Mouse (Mus musculus) small intestine, adult 2 months (tissue): ENCODE measurements at regions not wholly inside any gene's neighbourhood (a gene's known extent, or its start where the extent isn't known, plus 50 kb on each side); places are given as distances from the start of the nearest gene placed in this dataset.

Source experiments
- H3K27ac ChIP-seq: fragments of 200-500 bp; 2 replicates; pipeline ENCODE4 v1.5.1; 2012; ENCODE audit warnings: low read depth, low read length, control low read depth, inconsistent platforms; ENCODE audit not compliant: insufficient read depth
- H3K27me3 ChIP-seq: fragments of 200-500 bp; 2 replicates; pipeline ENCODE4 v1.6.1; 2012; ENCODE audit warnings: mild to moderate bottlenecking, moderate library complexity, low read length, inconsistent platforms; ENCODE audit not compliant: control insufficient read depth, insufficient read depth
- H3K36me3 ChIP-seq: fragments of 200-500 bp; 2 replicates; pipeline ENCODE4 v1.6.1; 2012; ENCODE audit warnings: mild to moderate bottlenecking, low read length, control low read depth, inconsistent platforms; ENCODE audit not compliant: control insufficient read depth, insufficient read depth
- H3K4me1 ChIP-seq: fragments of 200-500 bp; 2 replicates; pipeline ENCODE4 v1.6.1; 2012; ENCODE audit warnings: low read length, inconsistent platforms, mixed read lengths; ENCODE audit not compliant: control insufficient read depth, insufficient read depth, insufficient read length
- H3K4me3 ChIP-seq: fragments of 200-500 bp; 2 replicates; pipeline ENCODE4 v1.5.1; 2012; ENCODE audit warnings: low read depth, mild to moderate bottlenecking, control low read depth, inconsistent platforms, low read length, moderate library complexity
- CTCF ChIP-seq: fragments of 200-500 bp; IDR thresholded peaks from 2 replicates; pipeline ENCODE4 v1.5.1; 2012; ENCODE audit warnings: low read depth, mild to moderate bottlenecking, control low read depth, inconsistent platforms, low read length, moderate library complexity, mixed read lengths; ENCODE audit not compliant: insufficient replicate concordance, insufficient read length; ENCODE audit errors: extremely low read depth
- POLR2A ChIP-seq: fragments of 200-500 bp; IDR thresholded peaks from 2 replicates; pipeline ENCODE4 v1.6.1; 2012; ENCODE audit warnings: low read depth, mild to moderate bottlenecking, control low read depth, inconsistent platforms, low read length, moderate library complexity
- WGBS: fragments of 180-500 bp; shearing (Covaris S2); methylation state at CpG from one replicate; pipeline ENCODE4 v1.1.7; 2018; 5-methylcytosine and 5-hydroxymethylcytosine counted together

DNA sequence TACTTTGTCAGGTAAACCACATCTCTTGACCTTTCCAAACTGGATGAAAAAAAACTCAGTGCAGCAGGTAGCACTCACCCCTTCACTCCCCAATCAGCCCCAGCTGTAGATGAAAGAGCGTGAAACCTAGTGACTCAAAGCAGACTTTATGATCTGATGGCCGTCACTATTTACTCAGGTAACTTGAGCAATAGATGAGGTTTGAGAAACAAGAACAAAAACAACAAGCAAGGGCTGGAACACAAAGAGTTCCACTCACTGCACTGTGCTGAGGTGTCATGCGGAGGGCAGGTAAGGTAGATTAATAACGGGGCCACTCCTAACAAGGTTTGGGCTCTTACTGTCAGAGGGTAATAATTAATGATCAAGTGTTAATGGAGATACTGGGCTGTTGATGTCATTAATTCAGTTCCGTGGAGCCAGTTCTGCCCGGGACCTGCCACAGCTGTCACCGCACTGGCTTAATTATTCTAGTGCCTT lies 170.4 kb upstream of the Zeb2 start:
- Histone ChIP-seq H3K27ac (no peak overlapping the region), H3K27me3 (no peaks in the 10 kb centered on the region), H3K4me3 (no peak overlapping the region), H3K4me1 (no peaks in the 10 kb centered on the region), H3K36me3 (no peaks in the 10 kb centered on the region)
- WGBS, result 36% methylated on average over 7 of the region's 7 CpGs
- no peak for TF ChIP-seq POLR2A
- TF ChIP-seq CTCF, result no peak

- Histone ChIP-seq H3K27me3 (no peaks in the 10 kb centered on the region), H3K27ac (no peak overlapping the region), H3K36me3 (no peaks in the 10 kb centered on the region), H3K4me3 (no peak overlapping the region), H3K4me1 (no peaks in the 10 kb centered on the region)
- no peak for TF ChIP-seq CTCF
- TF ChIP-seq POLR2A, result no peak
Measured at GRCm38 (mm10) chr2:45283811-45284210, 166.6 kb upstream of the Zeb2 start.

DNA sequence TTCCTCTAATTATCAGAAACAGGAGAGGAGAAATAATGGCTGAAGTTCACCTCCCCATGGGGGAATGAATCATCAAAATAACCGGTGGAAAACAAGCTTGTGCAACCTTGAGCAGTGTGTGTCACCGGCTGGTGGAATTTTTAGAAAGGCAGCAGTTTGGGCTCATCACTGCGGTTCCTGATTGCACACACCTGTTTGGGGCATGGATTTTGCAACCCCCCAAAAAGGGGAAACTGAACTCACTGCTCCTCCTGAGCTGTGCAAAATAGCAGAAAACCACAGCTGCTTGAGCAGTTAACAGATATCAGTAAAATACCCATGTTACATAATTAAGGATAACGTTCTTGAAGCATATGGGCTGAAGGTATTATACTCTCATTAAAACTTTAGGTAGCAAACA lies 162.3 kb upstream of the Zeb2 start:
- Histone ChIP-seq H3K27ac (no peak overlapping the region), H3K4me1 (no peaks in the 10 kb centered on the region), H3K4me3 (no peak overlapping the region), H3K36me3 (no peaks in the 10 kb centered on the region), H3K27me3 (no peaks in the 10 kb centered on the region)
- TF ChIP-seq POLR2A, result no peak
- TF ChIP-seq CTCF, result no peak
- WGBS, result 49% methylated on average over 4 of the region's 4 CpGs

- Histone ChIP-seq H3K36me3 (no peaks in the 10 kb centered on the region), H3K4me1 (no peaks in the 10 kb centered on the region), H3K4me3 (no peak overlapping the region), H3K27ac (no peak overlapping the region), H3K27me3 (no peaks in the 10 kb centered on the region)
- no peak for TF ChIP-seq POLR2A
- no peak for TF ChIP-seq CTCF
- 83% methylated on average over 2 of the region's 2 CpGs for WGBS
Measured at GRCm38 (mm10) chr2:45277602-45278001, 160.4 kb upstream of the Zeb2 start.

GRCm38 (mm10) chr2:45276703-45277102 lies 159.5 kb upstream of the Zeb2 start:
- H3K4me3 ChIP-seq, result no peak overlapping the region
- H3K27ac ChIP-seq, result no peak overlapping the region
- WGBS, result 67% methylated on average over 1 of the region's 1 CpGs
- no peaks in the 10 kb centered on the region for H3K27me3 ChIP-seq
- TF ChIP-seq CTCF (no peak), POLR2A (no peak)
- no peaks in the 10 kb centered on the region for H3K36me3 ChIP-seq
- H3K4me1 ChIP-seq, result no peaks in the 10 kb centered on the region

DNA sequence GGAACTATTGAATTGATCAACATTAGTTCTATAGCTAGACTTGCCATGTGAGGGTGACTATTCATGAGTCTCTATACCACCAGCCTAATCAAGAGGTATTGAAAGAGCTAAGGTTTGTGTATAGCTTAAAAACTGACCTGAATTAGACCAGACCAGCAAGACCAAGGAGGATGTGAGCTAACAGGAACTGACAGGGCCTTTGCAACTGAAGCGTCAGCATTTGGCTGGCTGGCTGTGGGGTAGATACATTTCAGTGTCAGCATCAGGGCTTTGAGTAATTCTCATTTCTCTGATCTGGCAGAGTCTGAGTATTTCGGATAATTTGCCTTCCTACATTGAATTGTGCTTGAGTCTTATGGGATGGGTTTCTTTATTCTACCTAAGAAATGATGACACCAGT lies 152.8 kb upstream of the Zeb2 start:
- no peak overlapping the region for H3K27ac ChIP-seq
- TF ChIP-seq POLR2A, result no peak
- TF ChIP-seq CTCF, result no peak
- WGBS, result 83% methylated on average over 2 of the region's 2 CpGs
- H3K4me3 ChIP-seq, result no peak overlapping the region
- no peaks in the 10 kb centered on the region for H3K4me1 ChIP-seq
- no peaks in the 10 kb centered on the region for H3K27me3 ChIP-seq
- H3K36me3 ChIP-seq, result no peaks in the 10 kb centered on the region

GRCm38 (mm10) chr2:45265819-45266218 lies 148.6 kb upstream of the Zeb2 start:
- 35% methylated on average over 2 of the region's 2 CpGs for WGBS
- TF ChIP-seq POLR2A (no peak), CTCF (no peak)
- Histone ChIP-seq H3K27ac (no peak overlapping the region), H3K4me1 (no peaks in the 10 kb centered on the region), H3K27me3 (no peaks in the 10 kb centered on the region), H3K4me3 (no peak overlapping the region), H3K36me3 (no peaks in the 10 kb centered on the region)

DNA sequence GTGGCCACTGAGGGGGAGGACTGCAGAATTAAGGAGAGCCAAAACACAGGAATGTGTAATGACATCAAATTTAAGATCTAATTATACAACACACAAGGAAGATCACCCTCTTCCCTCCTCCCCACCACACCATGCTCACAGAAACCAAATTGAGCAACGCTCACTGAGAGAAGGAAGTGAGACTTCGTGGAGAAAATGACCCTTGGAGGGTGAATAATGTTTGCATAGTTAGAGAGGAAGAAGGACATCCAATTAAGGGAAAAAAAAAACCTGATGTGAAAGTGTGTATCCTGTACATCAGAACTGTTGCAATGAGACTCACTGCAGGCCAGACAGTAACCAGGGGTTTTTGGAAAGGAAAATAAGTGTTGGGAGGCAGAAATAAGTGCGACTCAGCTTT lies 144.8 kb upstream of the Zeb2 start:
- Histone ChIP-seq H3K27me3 (no peaks in the 10 kb centered on the region), H3K4me3 (no peak overlapping the region), H3K27ac (no peak overlapping the region), H3K36me3 (no peaks in the 10 kb centered on the region), H3K4me1 (no peaks in the 10 kb centered on the region)
- 38% methylated on average over 3 of the region's 3 CpGs for WGBS
- TF ChIP-seq CTCF (no peak), POLR2A (no peak)
